Mouse (Mus musculus) kidney, embryonic 16.5 days (tissue): ENCODE data around the gene Gpsm3. TPM values are rescaled to one million over a fixed set of nuclear protein-coding genes. Genes with fewer than 3 reads are reported as not detected.

Source experiments
- ATAC-seq: fragments of 200-750 bp; cut with Nextera tagmentation; 2 replicates; pipeline ENCODE4 v1.8.0; 2017; ENCODE audit warnings: moderate TSS enrichment; ENCODE audit not compliant: low FRiP score, low TSS enrichment
- H3K27ac ChIP-seq: fragments of 300-500 bp; sonication (generic); 2 replicates; pipeline ENCODE4 v1.5.1; 2014; ENCODE audit warnings: low read length
- H3K27me3 ChIP-seq: fragments of 300-500 bp; sonication (generic); 2 replicates; pipeline ENCODE4 v1.6.1; 2014; ENCODE audit warnings: low read length, control low read depth, mixed read lengths; ENCODE audit not compliant: insufficient read depth
- H3K36me3 ChIP-seq: fragments of 300-500 bp; sonication (generic); 2 replicates; pipeline ENCODE4 v1.6.1; 2014; ENCODE audit warnings: low read length, control low read depth, mixed read lengths; ENCODE audit not compliant: insufficient read depth
- H3K4me1 ChIP-seq: fragments of 300-500 bp; sonication (generic); 2 replicates; pipeline ENCODE4 v1.6.1; 2014; ENCODE audit warnings: low read length, control low read depth, mixed read lengths; ENCODE audit not compliant: insufficient read depth
- H3K4me2 ChIP-seq: fragments of 300-500 bp; sonication (generic); replicated peaks from 2 replicates; pipeline ENCODE4 v1.6.1; 2014; ENCODE audit warnings: low read depth, low read length
- H3K4me3 ChIP-seq: fragments of 300-500 bp; sonication (generic); 2 replicates; pipeline ENCODE4 v1.5.1; 2014; ENCODE audit warnings: mild to moderate bottlenecking, low read length
- H3K9ac ChIP-seq: fragments of 300-500 bp; sonication (generic); replicated peaks from 2 replicates; pipeline ENCODE4 v1.6.1; 2014; ENCODE audit warnings: low read length
- H3K9me3 ChIP-seq: fragments of 300-500 bp; sonication (generic); 2 replicates; pipeline ENCODE4 v1.6.1; 2016; ENCODE audit warnings: low read length, control low read depth
- WGBS: fragments of 180-500 bp; shearing (Covaris S2); extraction: QIAGEN DNeasy Blood & Tissue Kit; methylation state at CpG from one replicate; pipeline ENCODE4 v1.1.7; 2014; 5-methylcytosine and 5-hydroxymethylcytosine counted together
- polyA plus RNA-seq: library from polyadenylated mRNA; unstranded; fragments of >200 nt; fragmentation: Nextera tagmentation; extraction: Ambion mirVana; gene quantifications from 2 replicates; pipeline ENCODE4 v1.2.1, GENCODE M21; 2015

The Gpsm3 gene
- polyA plus RNA-seq, 1 experiment from 2014 or later, result 21.5 TPM

DNA sequence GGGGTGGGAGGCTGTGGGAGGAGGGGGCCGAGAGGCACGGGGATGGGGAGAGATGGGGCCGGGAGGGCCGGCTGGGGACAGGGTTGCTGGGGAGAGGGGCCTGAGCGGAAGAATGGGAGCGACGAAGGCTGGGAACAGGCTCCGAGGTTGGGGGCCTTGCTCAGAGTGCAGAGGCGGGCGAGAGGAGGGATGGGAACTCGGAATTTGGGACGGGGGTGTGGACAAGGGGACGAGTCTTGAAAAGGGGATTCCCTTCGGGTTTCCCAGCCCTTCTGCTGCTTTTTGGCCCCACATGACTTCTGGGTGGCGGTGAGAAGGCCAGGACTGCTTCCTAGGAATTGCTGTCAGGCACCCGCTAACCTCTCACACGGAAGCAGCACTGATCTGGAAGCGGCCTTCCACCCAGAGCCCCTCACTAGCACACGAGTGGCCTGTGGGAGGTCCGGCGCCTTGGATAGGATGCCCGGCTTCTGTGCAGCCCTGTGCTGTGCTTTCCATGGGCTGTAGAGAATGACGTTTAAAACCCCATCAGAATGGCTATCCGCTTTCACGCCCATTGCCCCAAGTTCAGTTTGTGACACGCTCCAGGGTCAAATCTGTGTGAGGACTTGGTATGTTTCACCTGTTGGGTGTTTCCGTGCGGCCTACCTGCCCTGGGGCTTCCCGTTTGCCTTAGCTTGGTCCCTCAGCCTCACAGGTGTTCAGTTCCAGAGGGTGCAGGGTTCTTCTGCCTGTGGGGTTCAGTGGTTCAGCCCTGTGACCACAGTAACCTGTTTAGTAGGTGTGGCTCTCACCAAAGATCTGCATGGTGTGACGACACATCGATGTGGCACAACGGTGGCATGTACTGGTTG lies 16.8 kb downstream of the Gpsm3 start:
- ATAC-seq, result no peak
- Histone ChIP-seq H3K27me3 (no peaks in the 10 kb centered on the region), H3K4me2 (peak overlapping the region; percentile 89), H3K36me3 (peaks cover 16% of the 10 kb centered on the region; the same call in 1 of the 2 replicates), H3K4me1 (peaks cover 50% of the 10 kb centered on the region), H3K9me3 (no peaks in the 10 kb centered on the region), H3K9ac (peak overlapping the region; percentile 90), H3K27ac (peak overlapping the region; percentile 97), H3K4me3 (peak overlapping the region; percentile 64)
- WGBS, result 10% methylated on average over 32 of the region's 32 CpGs

DNA sequence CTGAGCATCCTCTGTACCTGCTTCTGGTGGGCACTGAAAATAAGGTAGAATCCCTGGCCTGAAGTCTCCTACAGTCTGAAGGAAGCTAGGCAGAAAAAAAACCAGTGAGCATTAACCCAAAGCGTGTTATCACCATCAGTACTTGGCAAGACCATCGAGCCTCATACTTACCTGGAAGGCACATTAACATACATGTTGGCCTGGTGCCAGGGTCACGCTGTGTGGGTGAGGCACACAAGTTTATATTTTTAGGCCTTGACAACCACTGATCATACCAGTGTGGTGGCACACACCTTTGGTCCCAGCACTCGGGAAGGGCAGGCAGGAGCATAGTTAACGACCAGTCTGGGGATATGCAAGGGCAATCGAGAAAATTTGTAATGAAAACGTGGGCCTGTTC lies 18.4 kb downstream of the Gpsm3 start:
- Histone ChIP-seq H3K9ac (no peak overlapping the region; the same call in 1 of the 2 replicates), H3K4me3 (no peak overlapping the region), H3K9me3 (no peaks in the 10 kb centered on the region), H3K4me1 (peaks cover 40% of the 10 kb centered on the region), H3K27me3 (no peaks in the 10 kb centered on the region), H3K36me3 (peaks cover 26% of the 10 kb centered on the region), H3K4me2 (no peak overlapping the region), H3K27ac (peak overlapping the region; percentile 47; the same call in 1 of the 2 replicates)
- WGBS, result 67% methylated on average over 7 of the region's 7 CpGs
- ATAC-seq, result no peak

DNA sequence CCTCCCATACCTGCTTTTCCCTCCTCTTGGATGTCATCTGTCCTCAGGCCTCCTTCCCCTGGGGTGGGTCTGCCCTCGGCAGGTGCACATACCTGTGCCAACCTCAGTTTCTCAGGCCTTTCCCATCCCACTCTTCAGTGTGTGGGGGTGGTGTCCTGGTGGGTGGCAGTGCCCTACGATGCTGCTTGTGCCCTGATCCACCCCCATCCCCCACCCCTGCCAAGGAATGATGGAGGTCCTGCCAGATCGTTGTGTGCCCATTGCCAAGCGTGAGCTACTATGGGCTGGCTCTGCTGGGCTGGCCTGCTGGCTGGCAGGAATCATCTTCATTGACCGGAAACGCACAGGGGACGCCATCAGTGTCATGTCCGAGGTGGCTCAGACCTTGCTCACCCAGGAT lies 21.4 kb downstream of the Gpsm3 start:
- Histone ChIP-seq H3K27me3 (no peaks in the 10 kb centered on the region), H3K4me1 (peaks cover 29% of the 10 kb centered on the region), H3K27ac (no peak overlapping the region), H3K9ac (no peak overlapping the region), H3K36me3 (peaks cover 50% of the 10 kb centered on the region), H3K9me3 (no peaks in the 10 kb centered on the region), H3K4me3 (no peak overlapping the region), H3K4me2 (no peak overlapping the region)
- ATAC-seq, result no peak
- 94% methylated on average over 8 of the region's 8 CpGs for WGBS

DNA sequence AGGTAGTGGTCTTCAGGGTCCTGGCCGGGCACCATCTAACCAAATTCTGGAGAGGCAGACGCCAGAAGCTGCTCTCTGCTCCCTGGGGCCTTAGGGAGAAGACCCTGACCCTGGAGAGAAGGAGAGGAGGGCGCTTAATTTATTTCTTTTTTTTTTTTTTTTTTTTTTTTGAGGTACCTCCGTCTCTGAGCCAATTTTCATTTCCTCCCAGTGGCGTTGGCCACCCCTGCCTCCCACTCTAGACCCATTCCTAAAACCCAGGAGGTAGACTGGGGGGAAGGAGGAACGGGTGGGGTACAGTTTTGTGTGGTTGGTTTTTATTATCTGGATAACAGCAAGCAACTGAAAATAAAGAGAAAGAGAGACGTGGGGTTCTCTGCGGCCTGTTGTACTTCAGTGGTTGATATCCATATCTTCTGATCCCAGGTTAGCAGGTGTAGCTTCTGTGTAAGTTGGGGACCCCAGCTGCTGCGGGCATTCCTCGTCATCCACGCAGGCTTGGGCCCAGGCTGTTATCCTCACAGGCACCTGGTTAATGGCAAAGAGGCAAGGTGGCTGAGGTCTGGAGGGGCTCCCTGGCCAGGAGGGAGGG lies 23.5 kb downstream of the Gpsm3 start:
- no peak overlapping the region for H3K4me3 ChIP-seq
- H3K9ac ChIP-seq, result no peak overlapping the region
- no peaks in the 10 kb centered on the region for H3K27me3 ChIP-seq
- H3K4me2 ChIP-seq, result no peak overlapping the region
- H3K9me3 ChIP-seq, result no peaks in the 10 kb centered on the region
- 80% methylated on average over 11 of the region's 11 CpGs for WGBS
- no peak for ATAC-seq
- H3K36me3 ChIP-seq, result peaks cover 65% of the 10 kb centered on the region
- H3K27ac ChIP-seq, result no peak overlapping the region
- peaks cover 10% of the 10 kb centered on the region for H3K4me1 ChIP-seq

DNA sequence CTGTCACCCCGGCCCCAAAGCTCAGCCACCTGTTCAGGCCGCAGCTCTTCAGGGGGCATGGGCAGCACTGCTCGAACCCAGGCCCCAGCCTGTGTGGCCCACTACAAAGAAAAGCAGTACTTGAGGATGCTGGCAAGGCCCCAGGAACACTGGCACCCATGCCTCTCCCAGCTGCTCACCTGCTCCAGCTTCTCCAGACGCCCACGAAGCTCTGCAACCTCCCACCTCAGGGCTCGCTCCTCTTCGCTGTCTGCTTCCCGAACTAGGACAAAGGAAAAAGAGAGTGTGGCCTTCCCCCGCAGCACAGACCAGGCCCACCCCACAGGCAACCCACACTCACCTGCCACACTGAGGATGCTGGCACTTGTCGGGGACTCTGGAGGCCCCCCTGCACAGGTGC lies 24.2 kb downstream of the Gpsm3 start:
- ATAC-seq, result no peak
- Histone ChIP-seq H3K4me2 (no peak overlapping the region), H3K27me3 (no peaks in the 10 kb centered on the region), H3K36me3 (peaks cover 66% of the 10 kb centered on the region), H3K9me3 (no peaks in the 10 kb centered on the region), H3K4me3 (no peak overlapping the region), H3K27ac (no peak overlapping the region), H3K4me1 (peaks cover 4% of the 10 kb centered on the region; the same call in 1 of the 2 replicates), H3K9ac (no peak overlapping the region)
- 94% methylated on average over 10 of the region's 10 CpGs for WGBS

DNA sequence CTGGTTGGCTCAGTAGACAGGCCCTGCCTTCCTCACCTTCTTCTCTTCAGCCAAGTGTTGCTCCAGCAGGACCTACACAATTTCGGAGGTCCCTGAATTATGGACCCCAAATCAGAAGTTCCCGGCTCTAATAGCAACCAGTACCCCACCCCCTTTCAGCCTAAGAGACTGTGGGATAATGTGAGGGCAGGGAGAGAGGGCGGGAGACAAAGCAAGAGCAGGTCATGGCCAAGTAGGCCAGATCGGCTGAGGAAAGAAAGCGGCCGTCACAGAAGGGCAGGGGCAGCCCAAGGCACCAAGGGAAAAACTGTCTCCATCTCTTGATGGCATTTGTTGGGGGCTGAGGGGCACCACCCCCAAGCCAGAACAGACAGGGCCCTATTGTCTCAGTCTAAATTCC lies 26.3 kb downstream of the Gpsm3 start, which contains the start of gene Egfl8:
Egfl8 (minus strand) TSS at position 101 of the 400 bp plus-strand sequence.
- peaks cover 68% of the 10 kb centered on the region for H3K36me3 ChIP-seq
- no peak within 1 kb of the TSS for H3K9ac ChIP-seq
- H3K4me1 ChIP-seq, result no peaks in the 10 kb centered on the region
- 75% methylated on average over 6 of the region's 6 CpGs for WGBS
- H3K9me3 ChIP-seq, result no peaks in the 10 kb centered on the region
- no peak for ATAC-seq
- H3K27me3 ChIP-seq, result no peaks in the 10 kb centered on the region
- H3K4me3 ChIP-seq, result no peak within 1 kb of the TSS
- no peak within 1 kb of the TSS for H3K4me2 ChIP-seq
- H3K27ac ChIP-seq, result peak within 1 kb of the TSS; percentile 67

DNA sequence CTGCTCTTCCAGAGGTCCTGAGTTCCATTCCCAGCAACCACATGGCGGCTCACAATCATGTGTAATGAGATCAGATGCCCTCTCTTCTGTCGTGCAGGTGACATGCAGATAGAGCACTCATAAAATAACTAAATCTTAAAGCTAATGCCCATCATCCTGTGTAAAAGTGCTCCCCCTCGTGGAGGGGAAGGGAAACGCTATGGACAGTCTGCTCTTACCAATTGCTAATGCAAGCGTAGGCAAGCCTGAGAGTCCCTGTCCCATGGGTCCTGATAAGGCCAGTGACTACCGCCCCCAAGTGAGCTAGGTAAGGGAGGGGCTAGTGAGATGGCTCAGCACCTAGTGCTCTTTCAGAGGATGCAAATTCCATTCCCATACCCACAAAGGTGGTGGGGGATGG lies 29.4 kb downstream of the Gpsm3 start:
- H3K9ac ChIP-seq, result no peak overlapping the region
- ATAC-seq, result no peak; the same call in 1 of the 2 replicates
- 21% methylated on average over 6 of the region's 6 CpGs for WGBS

DNA sequence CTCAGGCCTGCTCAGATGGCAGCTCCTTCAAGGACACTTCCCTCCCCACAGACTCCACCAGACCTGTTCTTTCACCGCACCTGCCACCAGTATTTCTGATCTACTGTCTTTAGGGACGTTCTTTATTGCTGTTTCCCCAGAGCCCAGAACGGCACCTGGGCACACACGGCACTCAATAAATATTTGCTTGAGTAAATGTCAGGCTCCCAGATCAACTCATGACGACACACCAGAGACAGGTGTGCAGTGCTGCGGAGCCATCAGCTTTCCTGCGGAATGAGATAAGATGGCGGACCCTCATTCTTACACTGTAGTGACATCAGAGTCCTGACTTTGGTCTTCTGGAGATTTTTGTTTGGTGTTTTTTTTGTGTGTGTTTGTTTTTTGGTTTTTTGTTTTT lies 31.4 kb downstream of the Gpsm3 start:
- WGBS, result 85% methylated on average over 8 of the region's 8 CpGs
- Histone ChIP-seq H3K27me3 (no peaks in the 10 kb centered on the region), H3K9ac (no peak overlapping the region), H3K36me3 (peaks cover 49% of the 10 kb centered on the region), H3K27ac (no peak overlapping the region), H3K4me2 (no peak overlapping the region), H3K4me3 (no peak overlapping the region), H3K9me3 (no peaks in the 10 kb centered on the region), H3K4me1 (peaks cover 5% of the 10 kb centered on the region; the same call in 1 of the 2 replicates)
- no peak for ATAC-seq

More for the DNA sequence above, 29.4 kb downstream of the Gpsm3 start:
- Histone ChIP-seq H3K27me3 (no peaks in the 10 kb centered on the region), H3K36me3 (peaks cover 56% of the 10 kb centered on the region), H3K9me3 (no peaks in the 10 kb centered on the region), H3K4me2 (no peak overlapping the region), H3K4me3 (no peak overlapping the region), H3K4me1 (no peaks in the 10 kb centered on the region), H3K27ac (no peak overlapping the region)

DNA sequence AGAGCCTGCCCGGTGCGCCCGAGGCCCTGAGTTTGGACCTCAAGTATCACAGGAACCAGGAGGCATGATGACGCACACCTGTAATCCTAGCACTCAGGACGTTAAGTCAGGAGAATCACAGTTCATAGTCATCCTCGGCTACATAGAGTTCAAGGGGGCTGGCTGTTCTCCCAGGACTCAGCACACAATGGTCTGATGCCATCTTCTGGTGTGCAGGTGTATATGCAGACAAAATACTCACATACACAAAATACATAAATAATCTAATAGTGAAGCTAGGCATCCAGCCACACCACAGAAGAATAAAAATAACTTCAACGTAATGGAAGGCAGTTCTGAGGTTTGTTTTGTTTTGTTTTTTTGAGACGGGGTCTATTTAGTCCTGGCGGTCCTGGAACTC lies 33.6 kb downstream of the Gpsm3 start:
- WGBS, result 78% methylated on average over 9 of the region's 9 CpGs
- Histone ChIP-seq H3K4me3 (no peak overlapping the region), H3K27ac (no peak overlapping the region), H3K4me2 (no peak overlapping the region), H3K27me3 (no peaks in the 10 kb centered on the region), H3K36me3 (peaks cover 34% of the 10 kb centered on the region), H3K9me3 (no peaks in the 10 kb centered on the region), H3K4me1 (peaks cover 15% of the 10 kb centered on the region), H3K9ac (no peak overlapping the region)
- no peak for ATAC-seq

DNA sequence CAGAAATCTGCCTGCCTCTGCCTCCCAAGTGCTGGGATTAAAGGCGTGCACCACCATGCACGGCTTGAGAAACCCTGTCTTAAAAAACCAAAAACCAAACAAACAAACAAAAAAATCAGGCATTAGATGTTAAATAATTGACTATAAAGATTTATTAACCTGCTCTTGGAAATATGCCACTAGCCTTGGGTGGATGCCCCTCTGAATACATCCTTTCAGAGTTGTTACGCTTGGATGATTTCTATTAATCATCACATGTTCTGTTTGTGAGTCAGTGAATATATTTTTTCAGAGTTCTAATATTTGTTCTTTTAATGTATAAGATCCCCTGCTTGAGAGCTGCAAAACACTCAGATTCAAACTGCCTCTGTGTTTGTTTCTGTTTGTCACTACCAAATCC lies 35.4 kb downstream of the Gpsm3 start:
- no peak for ATAC-seq
- Histone ChIP-seq H3K36me3 (peaks cover 25% of the 10 kb centered on the region), H3K27ac (no peak overlapping the region)

More for the DNA sequence above, 35.4 kb downstream of the Gpsm3 start:
- 90% methylated on average over 3 of the region's 3 CpGs for WGBS
- no peak overlapping the region for H3K4me2 ChIP-seq
- H3K9me3 ChIP-seq, result no peaks in the 10 kb centered on the region
- no peak overlapping the region for H3K9ac ChIP-seq
- H3K4me3 ChIP-seq, result no peak overlapping the region
- peaks cover 33% of the 10 kb centered on the region for H3K4me1 ChIP-seq
- peaks cover 5% of the 10 kb centered on the region for H3K27me3 ChIP-seq
